9 mouse cellular contexts compared by ENCODE assay signal in the genomic region with DNA sequence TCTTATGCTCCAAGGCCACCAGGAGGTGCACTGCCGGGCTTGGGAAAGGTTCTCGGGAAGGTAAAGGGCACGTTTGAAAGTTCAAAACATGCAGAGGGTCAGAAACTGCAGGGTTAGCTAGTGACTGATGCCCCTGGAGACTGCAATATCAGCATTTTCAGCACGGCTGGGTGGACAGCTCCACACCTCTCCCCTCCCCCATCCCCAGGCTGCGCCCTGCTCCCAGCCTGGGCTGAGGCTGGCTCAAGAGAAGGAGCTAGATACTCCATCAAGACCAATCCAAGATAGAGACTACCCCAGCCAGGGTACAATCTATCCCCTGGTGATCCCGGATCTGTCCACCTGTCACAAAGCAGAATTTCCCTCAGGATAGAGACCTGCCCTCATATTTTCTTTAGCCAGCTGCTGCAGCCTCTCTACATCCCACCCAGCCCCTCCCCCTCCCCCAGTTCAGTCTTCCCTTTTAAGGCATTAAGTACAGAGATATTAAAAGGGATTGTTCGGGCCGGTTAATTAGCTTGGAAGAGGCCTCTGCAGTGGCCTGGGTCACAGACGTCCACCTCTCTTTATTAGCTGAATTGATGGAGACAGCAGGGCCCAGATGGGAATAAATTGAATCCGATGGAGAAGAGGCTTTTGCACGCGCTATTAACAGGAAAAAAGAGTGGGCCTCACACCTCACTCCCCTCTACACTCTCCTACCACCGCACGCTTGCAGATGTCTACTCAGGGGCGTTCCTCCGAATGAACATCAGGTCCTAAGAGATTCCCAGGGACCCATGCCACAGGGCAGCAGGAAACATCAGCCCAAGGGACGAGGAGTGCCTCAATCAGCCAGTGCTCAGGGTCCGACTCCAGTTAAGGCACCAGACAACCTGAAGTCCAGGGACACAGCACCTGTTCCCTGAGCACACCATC.
DNase-seq lines count a peak whose midpoint lies in the region; ATAC-seq and TF ChIP-seq lines count a peak whose summit lies in the region.
"Had no signal": no experiment of that assay in that cellular context is flagged by ENCODE, and none has a peak within 500 bp of the region (broad histone marks: within the 10 kb centered on the region; RNA-seq: fewer than 3 reads in every experiment).

No protein-coding gene starts in this region.

- H3K4me2 ChIP-seq in heart, embryonic 11.5 days = no peak overlapping the region
- H3K4me2 ChIP-seq in forebrain, embryonic 13.5 days = no peak overlapping the region
- H3K4me2 ChIP-seq: liver, embryonic 13.5 days had no signal

- 0 out of 2 replicates have a peak, but pooled peaks have one; percentile 45 for ATAC-seq in heart, embryonic 11.5 days (replicated peaks; ENCODE audit: insufficient number of reproducible peaks, low FRiP score, low TSS enrichment)
- ATAC-seq in forebrain, embryonic 13.5 days = peak; percentile 34; the same call in 1 of the 2 replicates
- ATAC-seq in megakaryocyte, adult 5-6 weeks (ENCODE audit: poor library complexity, severe bottlenecking) = no peak

- in situ Hi-C loops in ES-E14 (cut with MboI; ENCODE audit: low sequenced_read_pairs in 2 of 2, unreplicated experiment in 2 of 2) = no loop called here

- H3K4me3 ChIP-seq in heart, embryonic 11.5 days (ENCODE audit: low read depth, low read length) = no peak overlapping the region
- H3K4me3 ChIP-seq in heart, embryonic 10.5 days = no peak overlapping the region
- no peak overlapping the region for H3K4me3 ChIP-seq in ES-E14 (ENCODE audit: insufficient read depth in 1 of 2, low read depth in 1 of 2, low read length in 2 of 2, poor library complexity in 1 of 2, severe bottlenecking in 1 of 2)
- H3K4me3 ChIP-seq in forebrain, embryonic 13.5 days = no peak overlapping the region
- H3K4me3 ChIP-seq: liver, embryonic 13.5 days had no signal

- H3K27me3 ChIP-seq in heart, embryonic 11.5 days (ENCODE audit: control insufficient read depth, insufficient read depth, low read length) = peaks cover 3% of the 10 kb centered on the region; the same call in 1 of the 2 replicates
- H3K27me3 ChIP-seq in heart, embryonic 10.5 days (ENCODE audit: insufficient read depth, poor library complexity, severe bottlenecking) = peaks cover 8% of the 10 kb centered on the region; the same call in 1 of the 2 replicates
- H3K27me3 ChIP-seq in forebrain, embryonic 13.5 days = no peaks in the 10 kb centered on the region

- peaks cover 4% of the 10 kb centered on the region; the same call in 1 of the 2 replicates for H3K4me1 ChIP-seq in heart, embryonic 11.5 days (ENCODE audit: control insufficient read depth, insufficient read depth, low read length)
- peaks cover 12% of the 10 kb centered on the region for H3K4me1 ChIP-seq in heart, embryonic 10.5 days
- peaks cover 0 to 4% of the 10 kb centered on the region in 2 experiments; a peak in 1 of 4 replicates for H3K4me1 ChIP-seq in ES-E14 (ENCODE audit: control insufficient read depth in 2 of 2, insufficient read depth in 2 of 2, low read length in 2 of 2, poor library complexity in 1 of 2)
- H3K4me1 ChIP-seq in forebrain, embryonic 13.5 days = peaks cover 31% of the 10 kb centered on the region
- H3K4me1 ChIP-seq: liver, embryonic 13.5 days had no signal

- no peak overlapping the region for H3K27ac ChIP-seq in heart, embryonic 11.5 days (ENCODE audit: low read depth, low read length)
- no peak overlapping the region for H3K27ac ChIP-seq in heart, embryonic 10.5 days
- H3K27ac ChIP-seq in ES-E14 (ENCODE audit: insufficient read depth, low read depth, low read length, poor library complexity, severe bottlenecking) = no peak overlapping the region
- H3K27ac ChIP-seq in forebrain, embryonic 13.5 days = peak overlapping the region; percentile 25; the same call in 1 of the 2 replicates
- H3K27ac ChIP-seq: liver, embryonic 13.5 days had no signal

- 23% methylated on average over 18 of the region's 18 CpGs for WGBS in heart, embryonic 11.5 days (ENCODE audit: insufficient replicate concordance)
- WGBS in heart, embryonic 10.5 days = 29% methylated on average over 18 of the region's 18 CpGs
- WGBS in forebrain, embryonic 13.5 days = 15% methylated on average over 18 of the region's 18 CpGs

- H3K9me3 ChIP-seq in heart, embryonic 11.5 days (replicated peaks; ENCODE audit: control insufficient read depth, low read length) = no peaks in the 10 kb centered on the region
- H3K9me3 ChIP-seq in heart, embryonic 10.5 days = no peaks in the 10 kb centered on the region
- H3K9me3 ChIP-seq in ES-E14 (ENCODE audit: control insufficient read depth, insufficient read depth, low read depth, low read length) = no peaks in the 10 kb centered on the region
- no peaks in the 10 kb centered on the region for H3K9me3 ChIP-seq in forebrain, embryonic 13.5 days (replicated peaks)
- H3K9me3 ChIP-seq: liver, embryonic 13.5 days had no signal

- no peaks in the 10 kb centered on the region for H3K36me3 ChIP-seq in heart, embryonic 11.5 days (ENCODE audit: control insufficient read depth, insufficient read depth, low read length)
- no peaks in the 10 kb centered on the region for H3K36me3 ChIP-seq in heart, embryonic 10.5 days
- no peaks in the 10 kb centered on the region for H3K36me3 ChIP-seq in ES-E14 (ENCODE audit: control insufficient read depth, insufficient read depth, low read length, poor library complexity, severe bottlenecking)
- H3K36me3 ChIP-seq in forebrain, embryonic 13.5 days (ENCODE audit: poor library complexity, severe bottlenecking) = no peaks in the 10 kb centered on the region
- H3K36me3 ChIP-seq: liver, embryonic 13.5 days had no signal

- H3K9ac ChIP-seq in heart, embryonic 11.5 days (ENCODE audit: low read depth, low read length) = no peak overlapping the region
- H3K9ac ChIP-seq in ES-E14 (ENCODE audit: insufficient read depth, low read depth, low read length, poor library complexity, severe bottlenecking) = no peak overlapping the region
- no peak overlapping the region for H3K9ac ChIP-seq in forebrain, embryonic 13.5 days
- H3K9ac ChIP-seq: liver, embryonic 13.5 days had no signal

- DNase-seq in heart, embryonic 10.5 days (ENCODE audit: low spot score) = no peak
- DNase-seq in ES-E14 (ENCODE audit: low read depth, low spot score) = peak; percentile 28
- peak; percentile 36 for DNase-seq in kidney, postnatal 14 days
- DNase-seq in ovary, postnatal 36 days (ENCODE audit: low spot score) = peak; percentile 54
- no peak for DNase-seq in right cerebral cortex, adult 2 months (ENCODE audit: low spot score in 2 of 2)
- DNase-seq: liver, embryonic 13.5 days had no signal

TF ChIP-seq in ES-E14, 5 proteins besides CTCF, POLR2A, EP300 and RAD21:
- TF ChIP-seq MAFK (IDR thresholded peaks at IDR 0.05; ENCODE audit: insufficient read depth, low read depth, low read length) (peak; percentile 95), HCFC1 (IDR thresholded peaks at IDR 0.05; ENCODE audit: borderline replicate concordance, insufficient read depth, low read length) (no peak), ZNF384 (IDR thresholded peaks at IDR 0.05; ENCODE audit: low read depth, low read length) (no peak), CHD2 (IDR thresholded peaks at IDR 0.05; ENCODE audit: low read depth, low read length) (peak; percentile 58; the same call in 1 of the 2 replicates)

Comparison
In these comparisons a context has a peak if more than half of its experiments do, and no peak if none do; other contexts are left out.
1. DNase-seq: peak in ES-E14 (single experiment), kidney, postnatal 14 days (single experiment) and ovary, postnatal 36 days (single experiment); none in heart, embryonic 10.5 days (single experiment) and right cerebral cortex, adult 2 months (0 of 2).